Mouse (Mus musculus) testis, adult 2 months (tissue): ENCODE data around the gene Llgl2.

ENCODE experiments used
- CTCF ChIP-seq: fragments of 200-500 bp; IDR thresholded peaks from 2 replicates; pipeline ENCODE4 v1.5.1; 2012; ENCODE audit warnings: low read depth, mild to moderate bottlenecking, inconsistent platforms, low read length, moderate library complexity; ENCODE audit not compliant: control insufficient read depth, insufficient read depth, insufficient replicate concordance
- POLR2A ChIP-seq: fragments of 200-500 bp; IDR thresholded peaks from 2 replicates; pipeline ENCODE4 v1.6.1; 2012; ENCODE audit warnings: low read depth, mild to moderate bottlenecking, inconsistent platforms, low read length, moderate library complexity; ENCODE audit not compliant: control insufficient read depth

- TF ChIP-seq CTCF (no peak), POLR2A (no peak)
These were observed 46.1 kb upstream of the Llgl2 start for GRCm38 (mm10) chr11:115777487-115778335.
